Mouse (Mus musculus): ENCODE results near the gene Ralgps2.

- TF ChIP-seq CTCF (IDR thresholded peaks at IDR 0.05; ENCODE audit: low read depth): no peak
- TF ChIP-seq EP300 (IDR thresholded peaks at IDR 0.05; ENCODE audit: low read depth): no peak
Measured at GRCm38 (mm10) chr1:156921290-156921994, 18.0 kb downstream of the Ralgps2 start.
